Mouse (Mus musculus): ENCODE measurements at regions not wholly inside any gene's neighbourhood (a gene's known extent, or its start where the extent isn't known, plus 50 kb on each side); places are given as distances from the start of the nearest gene placed in this dataset.

GRCm38 (mm10) chr16:9113801-9114200 lies 283.9 kb downstream of the 1810013L24Rik start:
- Histone ChIP-seq H3K9me3 (replicated peaks; ENCODE audit: low read length) (peaks cover 2% of the 10 kb centered on the region), H3K36me3 (replicated peaks in 1 of 2; ENCODE audit: control insufficient read depth in 1 of 2, insufficient read depth in 1 of 2, low read length in 1 of 2) (no peaks in the 10 kb centered on the region), H3K4me2 (ENCODE audit: insufficient read depth, low read depth, poor library complexity, severe bottlenecking) (no peak overlapping the region), H3K9ac (ENCODE audit: insufficient read depth, low read depth) (no peak overlapping the region), H3K27ac (ENCODE audit: insufficient read depth, low read depth) (no peak overlapping the region), H3K27me3 (replicated peaks) (no peaks in the 10 kb centered on the region), H3K4me1 (ENCODE audit: control insufficient read depth in 1 of 2, insufficient read depth in 2 of 2) (peaks cover 0 to 11% of the 10 kb centered on the region in 2 experiments; a peak in 2 of 4 replicates), H3K79me2 (replicated peaks; ENCODE audit: control insufficient read depth, extremely low read depth, insufficient read depth, poor library complexity, severe bottlenecking) (no peaks in the 10 kb centered on the region), H3K4me3 (replicated peaks in 1 of 3; ENCODE audit: low read depth in 2 of 3, low read length in 2 of 3, poor library complexity in 1 of 3) (no peak overlapping the region)
- in situ Hi-C loops (cut with MboI; ENCODE audit: low pct_ligation_motif_present, low pct_unique_long_range_greater_than_20kb, low sequenced_read_pairs) (no loop called here), dilution Hi-C loops (cut with MboI; ENCODE audit: extremely low pct_ligation_motif_present, extremely low pct_unique_long_range_greater_than_20kb, low sequenced_read_pairs) (no loop called here)
- no peak for TF ChIP-seq E2F4 (IDR thresholded peaks at IDR 0.05; ENCODE audit: insufficient replicate concordance, low read depth, low read length)
- no peak for TF ChIP-seq ETS1 (conservative IDR thresholded peaks at IDR 0.05; ENCODE audit: low read depth, low read length)
- no peak for TF ChIP-seq NELFE (IDR thresholded peaks at IDR 0.05; ENCODE audit: low read depth, low read length)
- no peak for TF ChIP-seq CTCF (conservative IDR thresholded peaks at IDR 0.05 in 1 of 2, IDR thresholded peaks at IDR 0.05 in 1 of 2; ENCODE audit: low read depth in 2 of 2, low read length in 2 of 2)
- TF ChIP-seq JUN (IDR thresholded peaks at IDR 0.05; ENCODE audit: insufficient read depth, low read depth, low read length) = no peak
- TF ChIP-seq IRF4 (IDR thresholded peaks at IDR 0.05; ENCODE audit: low read depth, low read length) = no peak
- no peak for TF ChIP-seq MAZ (IDR thresholded peaks at IDR 0.05; ENCODE audit: low read depth, low read length)
- no peak for TF ChIP-seq EP300 (IDR thresholded peaks at IDR 0.05; ENCODE audit: low read length)
- no peak for DNase-seq (ENCODE audit: extremely low read depth)

- no peaks in the 10 kb centered on the region for H3K79me2 ChIP-seq (replicated peaks; ENCODE audit: control insufficient read depth, extremely low read depth, insufficient read depth, poor library complexity, severe bottlenecking)
- H3K4me1 ChIP-seq (ENCODE audit: control insufficient read depth in 1 of 2, insufficient read depth in 2 of 2) = peaks cover 0 to 11% of the 10 kb centered on the region in 2 experiments; a peak in 2 of 4 replicates
- no peaks in the 10 kb centered on the region for H3K27me3 ChIP-seq (replicated peaks)
- no peak for DNase-seq (ENCODE audit: extremely low read depth)
- H3K27ac ChIP-seq (ENCODE audit: insufficient read depth, low read depth) = no peak overlapping the region
- H3K4me3 ChIP-seq (replicated peaks in 1 of 3; ENCODE audit: low read depth in 2 of 3, low read length in 2 of 3, poor library complexity in 1 of 3) = no peak overlapping the region
- dilution Hi-C loops (cut with MboI; ENCODE audit: extremely low pct_ligation_motif_present, extremely low pct_unique_long_range_greater_than_20kb, low sequenced_read_pairs) (no loop called here), in situ Hi-C loops (cut with MboI; ENCODE audit: low pct_ligation_motif_present, low pct_unique_long_range_greater_than_20kb, low sequenced_read_pairs) (no loop called here)
- no peaks in the 10 kb centered on the region for H3K9me3 ChIP-seq (replicated peaks; ENCODE audit: low read length)
- H3K36me3 ChIP-seq (replicated peaks in 1 of 2; ENCODE audit: control insufficient read depth in 1 of 2, insufficient read depth in 1 of 2, low read length in 1 of 2) = no peaks in the 10 kb centered on the region
- no peak overlapping the region for H3K9ac ChIP-seq (ENCODE audit: insufficient read depth, low read depth)
- TF ChIP-seq TCF12 (IDR thresholded peaks at IDR 0.05; ENCODE audit: low read depth, low read length) = no peak
- TF ChIP-seq CHD1 (IDR thresholded peaks at IDR 0.05; ENCODE audit: low read depth, low read length) = no peak
- TF ChIP-seq USF1 (IDR thresholded peaks at IDR 0.05; ENCODE audit: low read depth, low read length) = no peak
- no peak for TF ChIP-seq SMC3 (IDR thresholded peaks at IDR 0.05; ENCODE audit: low read depth, low read length)
- no peak for TF ChIP-seq ZKSCAN1 (IDR thresholded peaks at IDR 0.05; ENCODE audit: borderline replicate concordance, low read depth, low read length)
- no peak for TF ChIP-seq IRF4 (IDR thresholded peaks at IDR 0.05; ENCODE audit: low read depth, low read length)
- no peak for TF ChIP-seq ZMIZ1 (IDR thresholded peaks at IDR 0.05; ENCODE audit: low read depth, low read length)
- no peak for TF ChIP-seq ZC3H11A (IDR thresholded peaks at IDR 0.05; ENCODE audit: low read depth, low read length)
- no peak for TF ChIP-seq MEF2A (IDR thresholded peaks at IDR 0.05; ENCODE audit: borderline replicate concordance, low read depth, low read length)
- no peak for TF ChIP-seq ETS1 (conservative IDR thresholded peaks at IDR 0.05; ENCODE audit: low read depth, low read length)
- TF ChIP-seq POLR2A (IDR thresholded peaks at IDR 0.05; ENCODE audit: low read depth, low read length) = no peak
- TF ChIP-seq PAX5 (IDR thresholded peaks at IDR 0.05; ENCODE audit: low read length) = no peak
- TF ChIP-seq ZNF384 (IDR thresholded peaks at IDR 0.05; ENCODE audit: low read depth, low read length) = no peak
- H3K4me2 ChIP-seq (ENCODE audit: insufficient read depth, low read depth, poor library complexity, severe bottlenecking) = no peak overlapping the region
These were observed 285.6 kb downstream of the 1810013L24Rik start for GRCm38 (mm10) chr16:9115548-9115947.

All from CH12.LX (cell line).